Mouse (Mus musculus) frontal cortex, postnatal 36 days (tissue): Measurements from ENCODE around the gene Fhl2.

ENCODE experiments used
- DNase-seq, 2 experiments: peaks; one replicate each; pipeline ENCODE4 v3.0.0; 2022; ENCODE audit warnings: low spot score in 2 of 2

Gene Fhl2

DNA sequence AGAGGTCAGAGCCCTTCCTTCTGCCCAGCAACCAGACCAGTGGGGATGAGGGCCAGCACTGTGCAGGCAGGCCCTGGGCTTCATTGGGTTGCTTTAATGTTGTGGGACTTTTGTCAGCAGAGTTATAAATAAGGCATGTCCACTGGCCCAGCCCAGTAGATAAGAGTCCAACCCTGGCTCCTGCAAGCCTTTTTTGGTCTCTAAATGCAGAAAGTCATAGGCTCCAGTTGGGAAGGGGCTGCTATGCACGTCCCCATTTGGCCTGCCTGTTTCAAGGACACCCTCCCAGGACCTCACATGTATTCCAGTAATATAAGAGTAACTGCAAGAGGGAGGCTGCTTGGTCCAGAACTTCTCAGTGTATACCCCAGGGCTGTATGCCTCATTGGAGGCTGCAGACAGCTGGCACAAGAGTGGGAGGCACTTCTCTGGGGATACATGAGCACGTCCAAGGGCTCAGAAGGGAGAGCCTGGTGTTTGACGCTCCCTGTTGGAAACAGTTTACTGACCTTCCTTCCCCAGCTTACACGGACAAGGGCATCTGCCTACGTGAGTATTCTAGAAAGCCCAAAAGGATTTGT, at the start of gene Fhl2:
TSS of gene Fhl2 (minus strand) at position 324 of the 581 bp plus-strand sequence.
- no peak for DNase-seq

DNA sequence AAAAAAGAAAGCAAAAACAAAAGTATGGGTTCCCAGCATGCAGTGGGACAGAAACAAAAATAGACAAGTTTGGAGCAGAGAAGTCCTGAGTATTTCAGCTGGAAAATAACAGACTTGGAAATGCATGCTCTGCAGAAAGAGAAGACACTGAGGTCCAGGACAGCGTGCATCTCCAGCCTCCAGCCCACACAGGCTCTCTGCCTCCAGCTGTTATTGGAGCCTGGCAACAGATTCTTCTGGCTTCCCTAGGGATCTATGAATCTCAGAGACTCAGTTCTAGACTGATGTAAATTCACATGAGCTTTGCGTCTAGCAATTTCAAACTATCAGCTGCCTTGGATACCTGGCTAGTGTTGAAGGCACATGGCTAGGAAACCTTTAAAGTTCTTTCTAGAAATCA, 48.2 kb upstream of the Fhl2 start:
- DNase-seq = no peak

DNA sequence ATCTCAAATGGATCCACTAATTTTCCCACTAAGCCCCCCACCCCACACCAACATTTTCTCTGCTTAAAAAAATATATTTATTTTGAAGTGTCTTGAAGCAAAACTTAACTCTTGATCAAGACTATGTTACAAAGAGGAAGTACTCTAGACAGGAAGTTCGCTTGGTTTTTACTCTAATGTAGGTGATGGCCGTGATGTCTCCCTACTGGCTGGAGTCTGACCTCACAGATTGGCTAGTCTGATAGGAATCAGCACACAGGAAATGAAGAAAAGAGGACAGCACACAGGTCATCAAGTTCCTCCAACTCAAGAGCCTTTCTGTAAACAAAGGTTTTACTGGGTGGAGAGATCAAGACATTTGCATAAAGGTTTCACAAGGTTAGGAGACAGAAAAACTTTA, 44.4 kb upstream of the Fhl2 start:
- DNase-seq = no peak

DNA sequence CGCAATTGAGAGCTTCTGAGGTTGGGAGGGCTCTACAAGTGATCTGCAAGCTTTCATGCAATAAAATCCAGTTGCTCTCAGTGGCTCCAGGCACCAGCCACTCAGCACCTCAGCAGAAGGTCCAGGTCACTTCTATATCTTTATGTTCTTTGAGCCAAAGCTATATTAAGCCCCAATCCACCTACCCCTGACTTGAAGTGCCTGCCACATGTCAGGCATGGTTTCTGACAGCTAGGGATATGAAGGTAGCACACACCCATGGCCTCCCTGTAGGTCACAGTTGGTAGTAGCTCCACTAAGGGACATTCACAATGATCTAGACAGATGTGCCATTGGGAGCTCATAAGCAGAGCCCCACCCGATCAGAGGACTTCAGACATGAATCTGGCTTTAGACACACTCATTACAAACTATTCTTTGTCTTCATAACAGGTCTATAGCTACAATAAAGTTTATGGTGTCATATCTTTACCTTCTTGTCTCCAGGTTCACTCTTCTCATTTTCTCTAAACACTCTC, 43.1 kb upstream of the Fhl2 start:
- no peak for DNase-seq

DNA sequence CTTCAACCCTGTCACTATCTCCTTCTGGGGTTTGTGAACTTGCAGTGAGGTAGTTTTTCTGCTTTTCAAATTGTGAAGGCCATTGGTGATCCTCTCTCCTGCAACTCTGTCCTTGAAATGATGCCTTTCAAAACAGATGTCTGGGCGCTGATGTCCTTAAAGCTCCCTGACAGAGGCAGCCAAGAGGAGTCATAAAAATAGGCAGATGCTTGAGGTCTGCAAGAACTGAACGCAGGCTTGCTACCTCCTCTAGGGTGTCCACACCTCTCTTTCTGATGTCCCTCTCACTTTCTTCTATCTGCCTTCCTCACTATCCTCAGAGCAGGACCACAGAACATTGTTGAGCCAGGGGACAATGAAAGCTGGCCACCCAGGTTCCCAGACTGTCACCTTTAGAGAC, 41.7 kb upstream of the Fhl2 start:
- DNase-seq = no peak

DNA sequence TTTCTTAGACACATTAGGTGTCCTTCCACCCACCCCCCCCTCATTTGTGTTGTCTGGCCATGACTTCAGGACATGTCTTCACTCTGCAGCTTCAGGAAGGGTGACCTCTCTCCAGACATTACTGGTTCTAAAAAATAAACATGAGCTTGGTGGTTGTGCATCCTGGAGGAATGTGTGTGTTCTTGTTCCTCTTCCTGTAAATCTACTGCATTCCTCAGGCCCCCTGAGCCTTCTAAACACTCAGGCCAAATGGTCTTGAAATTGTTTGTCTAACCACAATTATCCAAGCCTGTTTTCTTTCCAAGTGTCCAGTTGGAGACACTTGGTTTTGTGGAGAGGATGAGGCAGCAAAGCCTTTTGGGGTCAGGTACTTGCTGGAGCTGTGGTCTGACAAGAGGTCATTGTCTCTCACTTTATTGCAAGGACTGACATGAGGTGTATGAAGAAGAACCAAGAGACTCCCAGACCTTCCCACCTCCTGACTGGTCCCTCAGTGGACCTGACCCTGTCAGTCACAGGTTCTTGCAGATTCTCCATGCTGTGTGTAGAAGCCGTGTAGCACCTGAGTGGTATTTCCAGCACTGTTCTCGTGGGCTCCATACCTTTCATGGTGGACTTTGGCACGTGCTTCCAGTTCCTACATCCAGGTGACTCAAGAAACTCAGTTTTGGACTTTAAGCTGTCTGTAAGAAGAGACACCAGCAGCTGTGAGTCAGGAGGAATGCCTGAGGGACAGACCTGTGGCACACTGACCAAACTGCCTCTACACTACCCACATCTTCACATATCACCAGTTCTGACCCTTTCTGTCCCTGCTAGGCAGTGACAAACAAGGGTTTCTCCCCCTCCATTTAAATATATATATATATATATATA, 40.8 kb upstream of the Fhl2 start:
- no peak for DNase-seq

DNA sequence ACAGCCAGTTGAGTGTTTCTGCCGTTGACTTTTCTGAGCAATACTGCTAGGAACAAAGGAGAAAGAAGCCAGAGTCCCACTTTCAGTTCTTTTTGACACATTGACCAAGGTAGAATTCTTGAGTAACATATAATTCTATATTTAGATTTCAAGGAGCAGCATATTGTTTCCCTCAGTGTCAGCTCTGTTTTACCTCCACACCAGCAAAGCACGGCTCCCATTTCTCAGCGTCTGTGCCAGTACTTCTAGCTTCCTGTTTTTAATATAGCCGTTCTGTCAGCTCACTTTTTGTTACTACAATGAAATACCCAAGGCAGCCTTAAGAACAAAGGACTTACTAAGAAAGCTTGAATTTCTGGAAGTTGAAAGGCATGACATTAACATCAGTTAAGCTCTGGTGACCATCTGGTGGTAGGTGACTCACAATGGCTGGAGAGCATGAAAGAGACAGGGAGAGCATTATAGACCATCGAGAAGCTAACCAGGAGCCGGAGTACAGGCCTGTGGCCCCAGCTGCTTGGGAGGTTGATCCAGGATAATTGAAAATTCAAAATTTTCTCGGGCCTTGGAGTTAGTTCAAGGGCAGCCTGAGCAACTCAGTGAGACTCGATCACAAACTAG, 28.9 kb upstream of the Fhl2 start:
- no peak for DNase-seq

DNA sequence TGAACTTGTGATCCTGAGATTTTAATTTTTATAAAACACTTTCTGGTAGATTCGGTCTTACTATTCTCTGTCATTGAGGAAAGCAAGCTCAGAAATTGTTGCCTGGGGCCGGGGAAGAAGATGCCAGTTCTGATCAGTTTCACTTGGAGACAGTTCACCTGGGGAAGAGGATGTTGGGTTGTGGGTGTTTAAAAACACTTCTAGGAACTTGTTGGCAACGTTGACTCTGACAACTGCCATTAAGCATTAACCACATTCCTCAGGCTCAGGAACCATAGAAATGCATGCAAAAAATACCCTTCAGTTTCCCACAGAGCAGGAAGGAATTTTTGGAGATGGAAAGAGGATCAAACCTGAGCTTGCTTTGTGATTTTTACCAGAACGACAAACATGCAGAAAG, 28.2 kb upstream of the Fhl2 start:
- no peak for DNase-seq

DNA sequence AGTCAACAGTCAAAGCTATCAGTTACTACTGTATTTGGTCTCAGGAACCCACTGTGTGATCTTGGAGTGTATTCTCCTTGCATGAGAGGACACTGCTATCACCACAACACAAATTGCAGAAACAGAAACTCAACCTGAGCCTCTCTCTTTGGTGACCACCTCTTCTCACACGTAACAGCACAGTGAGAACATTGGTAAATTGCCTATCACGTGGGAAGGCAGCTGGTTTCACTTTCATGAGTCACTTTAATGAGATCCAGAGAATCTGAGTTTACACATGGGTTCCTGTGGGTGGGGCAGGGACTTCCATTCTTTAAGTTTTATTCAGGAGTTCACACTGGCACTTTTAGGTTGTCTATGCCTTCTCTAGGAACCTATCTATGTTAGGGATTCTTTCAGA, 27.4 kb upstream of the Fhl2 start:
- DNase-seq = no peak

DNA sequence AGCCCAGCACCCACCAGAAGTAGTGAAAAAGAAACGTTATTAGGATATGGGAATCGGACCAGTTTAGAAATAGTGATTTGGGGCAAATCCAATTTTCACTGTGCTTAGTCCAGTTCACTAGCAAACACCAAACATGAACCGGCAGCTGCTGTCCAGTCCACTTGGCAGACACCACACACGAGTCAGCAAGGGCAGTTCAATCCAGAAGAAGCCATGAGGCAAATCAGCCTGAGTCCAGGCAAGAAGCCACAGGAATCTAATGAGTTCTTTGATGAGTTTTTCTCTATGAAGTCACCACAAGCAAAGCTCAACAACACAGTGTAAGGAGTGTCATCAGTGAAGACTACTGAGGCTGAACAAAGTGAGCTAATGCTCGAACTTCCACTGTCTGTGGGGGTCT, 26.3 kb upstream of the Fhl2 start:
- no peak for DNase-seq

DNA sequence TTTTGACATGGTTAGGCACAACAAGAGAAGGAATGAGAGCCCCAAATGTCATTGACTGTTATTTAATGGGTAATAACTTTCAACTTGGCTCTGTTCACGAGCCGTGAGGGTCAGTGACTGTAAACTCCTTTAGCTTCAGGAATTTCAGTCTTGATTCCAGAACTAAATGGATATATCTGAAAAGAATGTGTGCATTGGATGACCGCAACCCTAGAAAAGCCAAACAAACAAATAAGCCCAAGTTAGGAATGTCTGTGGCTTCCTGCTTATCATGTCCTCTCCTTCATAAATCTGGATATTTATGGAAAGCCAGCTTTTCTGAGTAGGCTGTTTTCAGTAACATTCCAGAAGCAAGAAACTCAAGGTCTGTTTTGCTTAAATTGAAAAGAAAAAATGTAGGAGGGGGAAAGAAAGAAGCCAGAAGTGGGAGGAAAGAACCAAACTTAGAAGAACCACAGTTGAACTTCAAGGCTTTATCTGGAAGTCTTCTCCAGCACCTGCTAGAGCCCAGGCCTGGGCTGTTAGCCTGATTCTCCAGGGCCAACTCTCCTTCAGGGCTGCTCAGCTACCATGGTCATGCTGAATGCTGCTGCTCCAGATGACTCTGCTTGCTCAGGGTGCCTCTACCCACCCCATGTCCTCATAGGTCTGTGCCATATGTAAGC, 21.4 kb upstream of the Fhl2 start:
- DNase-seq = peak in 1 of 2 experiments; percentile 36

DNA sequence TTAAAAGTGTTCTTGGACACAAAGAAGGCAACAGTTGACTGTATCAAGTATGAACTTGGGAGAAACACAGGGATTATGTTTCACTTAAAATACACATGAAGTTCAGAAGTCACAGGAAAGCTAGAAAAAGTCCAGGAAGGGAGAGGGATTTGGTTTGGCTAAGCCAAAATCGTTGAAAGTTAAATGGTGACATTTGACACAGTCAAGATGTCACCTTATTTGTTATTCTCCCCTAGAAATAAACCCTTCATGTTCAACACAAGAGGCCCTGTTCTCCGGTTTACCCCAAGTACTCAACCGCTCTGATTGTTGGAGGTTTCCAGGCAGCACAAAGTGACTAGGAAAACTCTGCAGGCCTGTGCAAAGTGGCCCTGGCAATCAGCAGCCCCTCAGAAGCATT, 18.8 kb upstream of the Fhl2 start:
- DNase-seq = no peak

DNA sequence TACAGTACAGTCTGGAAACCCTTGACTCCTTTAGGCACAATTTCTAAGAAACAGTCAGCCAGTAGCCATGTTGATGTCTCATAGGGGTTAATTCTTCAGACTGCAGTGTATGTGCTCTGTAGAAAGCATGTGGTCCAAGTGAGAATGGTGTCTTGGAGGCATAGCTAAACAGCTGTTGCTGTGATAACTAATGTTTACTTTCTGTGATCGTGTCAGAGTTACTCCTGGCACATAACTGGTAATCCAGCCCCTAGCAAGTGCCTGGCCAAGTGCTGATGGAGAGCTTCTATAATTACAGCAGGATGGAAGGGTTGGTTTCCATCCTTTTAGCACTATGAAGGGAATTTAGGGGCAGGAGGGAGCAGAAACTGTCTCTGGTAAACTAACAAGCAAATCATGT, 14.5 kb upstream of the Fhl2 start:
- DNase-seq = no peak

DNA sequence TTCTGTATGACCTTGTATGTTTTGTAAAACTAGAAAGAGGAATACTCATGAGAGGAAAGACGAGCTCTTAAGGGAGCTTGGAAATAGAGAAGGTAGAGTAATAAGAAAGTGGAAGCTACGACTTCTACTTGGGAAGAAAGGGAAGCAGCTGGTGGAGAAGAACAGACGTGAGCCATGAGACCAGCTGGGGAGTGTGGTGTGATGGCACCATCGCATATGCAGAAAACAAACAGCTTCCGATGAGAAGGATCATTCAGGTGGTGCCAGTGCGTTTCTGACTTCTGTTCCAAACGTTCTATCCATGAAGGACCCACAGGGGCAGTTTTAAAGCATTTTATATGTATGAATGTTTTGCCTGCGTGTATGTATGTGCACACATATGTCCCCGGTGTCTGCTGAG, 13.5 kb upstream of the Fhl2 start:
- DNase-seq = no peak

DNA sequence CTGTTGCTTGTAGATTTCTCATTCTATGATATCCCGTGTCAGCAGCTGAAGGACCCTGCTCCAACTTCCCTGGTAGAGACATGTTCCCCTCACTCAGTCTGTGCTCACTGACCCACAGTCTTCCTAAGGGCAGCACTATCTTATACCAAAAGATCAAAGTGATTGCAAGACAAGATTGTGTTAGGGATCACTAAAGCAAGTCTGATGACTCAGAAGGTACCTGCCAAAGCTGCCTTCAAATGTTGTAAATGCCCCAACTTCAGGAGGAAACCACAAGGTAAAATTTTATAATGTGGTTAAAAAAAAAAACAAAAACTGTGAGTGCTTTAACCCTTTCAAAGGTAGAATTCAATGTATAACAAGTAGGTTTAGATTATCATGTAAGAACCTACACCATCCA, 10.4 kb upstream of the Fhl2 start:
- DNase-seq = no peak

DNA sequence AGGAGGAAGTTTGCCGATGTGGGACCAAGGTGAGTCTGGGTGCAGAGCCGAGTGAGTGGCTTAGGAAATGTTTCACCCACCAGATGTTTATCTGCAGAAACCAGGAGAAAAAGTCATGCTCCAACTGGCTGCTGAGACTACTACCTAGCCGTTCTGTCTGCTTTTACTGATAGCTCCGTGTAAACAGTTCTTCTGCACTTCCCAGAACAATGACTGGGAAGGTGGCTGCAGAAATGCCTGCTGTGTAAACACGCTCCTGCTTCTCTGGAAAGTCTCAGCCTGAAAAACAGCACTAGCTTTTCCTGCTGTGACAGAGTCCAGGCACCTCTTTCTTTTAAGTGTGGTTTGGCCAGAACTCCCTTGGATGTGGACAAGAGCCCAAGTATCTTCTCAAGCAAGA, 6.5 kb upstream of the Fhl2 start:
- DNase-seq = no peak

DNA sequence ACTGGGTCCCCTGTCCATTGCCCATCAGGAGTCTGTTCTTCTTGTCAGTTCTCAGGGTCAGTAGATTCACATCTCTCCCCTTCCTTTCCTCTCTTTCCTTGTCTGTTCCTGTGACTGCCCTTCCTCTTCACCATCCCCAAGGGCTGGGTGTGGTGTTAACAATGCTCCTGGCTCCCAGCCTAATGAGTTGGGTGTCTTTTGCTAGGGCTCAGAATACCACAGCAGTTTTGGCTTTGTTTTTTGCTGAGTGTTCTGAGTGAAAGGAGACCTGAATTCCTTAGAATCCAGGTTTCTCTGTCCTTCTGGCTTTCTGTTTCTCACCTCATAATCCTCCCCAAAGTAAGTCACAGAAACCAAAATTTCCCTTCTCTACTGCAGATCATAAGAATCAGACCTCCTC, 5.4 kb upstream of the Fhl2 start:
- DNase-seq = no peak

DNA sequence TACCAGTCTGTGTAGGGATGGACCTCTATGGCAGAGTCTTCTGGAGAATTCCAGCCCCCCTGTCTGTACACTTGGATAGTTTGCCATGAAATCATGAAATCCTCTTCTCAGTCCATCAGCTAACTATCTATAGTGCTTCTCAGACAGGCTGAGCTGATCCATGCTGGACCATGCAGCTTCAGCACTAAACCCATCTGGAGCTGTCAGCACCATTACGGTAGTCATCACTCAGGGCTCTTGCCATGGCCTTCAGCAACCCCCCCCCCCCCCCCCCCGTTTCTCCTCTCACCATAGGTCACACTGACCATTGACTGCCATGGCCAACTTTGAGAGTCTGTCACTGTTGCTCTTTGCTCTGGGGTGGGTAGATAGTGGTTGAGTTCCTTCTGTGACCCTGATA, 5.0 kb upstream of the Fhl2 start:
- DNase-seq = no peak

DNA sequence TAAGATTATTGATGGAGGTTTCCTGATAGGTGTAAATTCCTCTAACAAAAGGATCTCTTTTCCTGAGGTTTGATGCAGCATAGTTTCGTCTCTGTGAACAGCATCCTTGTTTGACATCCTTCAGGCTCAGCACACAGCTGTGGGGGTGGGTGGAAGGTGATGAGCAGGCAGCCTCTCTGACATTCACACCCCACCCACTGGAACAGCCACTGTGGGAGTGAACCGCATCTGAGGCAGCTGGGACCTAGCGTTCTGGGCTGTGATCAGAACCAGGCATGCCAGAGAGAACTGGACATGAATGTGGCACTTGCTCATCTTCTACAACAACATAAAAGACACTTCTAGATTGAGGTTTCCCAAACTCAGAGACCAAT, 3.1 kb upstream of the Fhl2 start:
- peak; percentile 84 to 93 for DNase-seq

DNA sequence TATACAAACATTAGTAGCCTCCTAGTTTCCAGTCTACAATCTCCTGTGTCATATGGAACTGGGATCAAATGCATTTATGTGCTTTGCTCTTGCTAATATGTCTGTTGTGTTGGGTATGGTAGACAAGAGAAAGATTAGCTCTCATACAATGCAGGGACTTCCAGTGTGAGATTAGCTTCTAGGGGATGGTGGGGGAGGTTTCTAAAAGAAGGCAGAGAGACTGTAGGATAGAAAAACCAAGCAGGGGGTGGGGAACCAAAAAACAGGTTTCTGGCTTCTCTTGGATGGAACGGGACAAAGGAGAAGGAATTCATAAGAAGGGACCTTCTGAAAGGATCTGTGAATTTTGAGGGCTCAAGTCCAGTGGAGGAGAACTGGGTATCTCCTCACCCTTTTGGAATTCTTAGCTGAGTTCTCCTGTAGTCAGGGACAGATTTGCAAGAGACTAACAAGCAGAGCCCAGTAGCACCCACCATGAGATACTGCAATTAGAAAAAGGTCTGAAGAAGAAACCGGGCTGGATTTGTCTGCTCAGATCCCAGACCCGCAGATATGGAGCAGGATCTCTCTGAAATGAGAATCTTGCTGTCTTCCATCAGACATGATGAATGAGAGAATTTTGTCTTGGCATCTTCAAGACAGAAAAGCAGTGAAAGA, 2.6 kb upstream of the Fhl2 start:
- DNase-seq = peak; percentile 23 to 34

DNA sequence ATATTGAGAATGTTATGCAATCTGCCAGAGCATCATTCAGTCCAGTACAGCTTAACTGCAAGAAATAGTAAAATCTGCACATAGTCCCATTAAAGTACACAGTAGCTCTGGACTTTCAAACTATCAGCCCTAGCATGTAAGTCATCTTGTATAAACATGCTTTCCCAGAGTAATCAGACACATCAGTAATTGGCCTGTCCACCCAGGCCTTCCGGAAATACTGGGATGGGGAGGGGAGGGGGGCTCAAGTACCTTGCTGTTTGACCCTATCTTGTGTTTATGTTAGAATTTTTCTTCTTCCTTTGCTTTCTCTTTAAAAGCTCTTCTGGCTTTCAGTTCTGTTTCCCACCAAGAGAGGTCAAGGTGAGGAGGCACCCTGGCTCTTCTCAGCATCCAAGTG, 725 bp downstream of the Fhl2 start:
- DNase-seq = no peak

DNA sequence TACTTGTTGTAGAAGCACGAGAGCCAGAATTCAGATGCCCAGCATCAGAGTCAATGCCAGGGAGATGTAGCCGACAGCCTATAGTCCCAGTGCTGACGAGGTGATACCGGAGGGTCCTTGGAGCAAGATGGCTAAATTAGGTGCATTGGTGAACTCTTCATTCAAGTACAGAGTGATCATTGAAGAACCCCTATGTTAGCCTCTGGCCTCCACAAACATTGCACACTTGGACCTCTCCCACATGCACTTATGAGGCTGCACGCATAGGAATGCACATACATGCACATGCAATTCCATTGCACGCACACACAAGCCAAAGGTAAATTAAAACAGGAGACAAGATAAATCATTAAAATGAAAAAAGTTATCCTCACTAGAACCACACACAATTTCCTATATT, 3.4 kb downstream of the Fhl2 start:
- no peak for DNase-seq
